Mouse (Mus musculus) embryonic facial prominence, embryonic 11.5 days (tissue): ENCODE measurements around the gene Mcu. TPM values are rescaled to one million over a fixed set of nuclear protein-coding genes. Genes with fewer than 3 reads are reported as not detected.

Experiments
- ATAC-seq: fragments of 200-750 bp; cut with Nextera tagmentation; replicated peaks from 2 replicates; pipeline ENCODE4 v1.8.0; 2017; ENCODE audit warnings: low read depth; ENCODE audit not compliant: insufficient number of reproducible peaks, low FRiP score, low TSS enrichment
- DNase-seq: peaks from one replicate; pipeline ENCODE4 v3.0.0-alpha.2; 2015; ENCODE audit warnings: low spot score
- H3K27ac ChIP-seq: fragments of 300-500 bp; sonication (generic); replicated peaks from 2 replicates; pipeline ENCODE4 v1.5.1; 2014; ENCODE audit warnings: mild to moderate bottlenecking, low read depth, low read length, control low read depth
- H3K27me3 ChIP-seq: fragments of 300-500 bp; sonication (generic); 2 replicates; pipeline ENCODE4 v1.6.1; 2014; ENCODE audit warnings: mild to moderate bottlenecking, low read length, moderate library complexity, mixed read lengths; ENCODE audit not compliant: control insufficient read depth, insufficient read depth
- H3K36me3 ChIP-seq: fragments of 300-500 bp; sonication (generic); replicated peaks from 2 replicates; pipeline ENCODE4 v1.6.1; 2014; ENCODE audit warnings: low read depth, mild to moderate bottlenecking, low read length, moderate library complexity, mixed read lengths; ENCODE audit not compliant: control insufficient read depth, insufficient read depth
- H3K4me1 ChIP-seq: fragments of 300-500 bp; sonication (generic); 2 replicates; pipeline ENCODE4 v1.6.1; 2014; ENCODE audit warnings: low read length, mixed read lengths; ENCODE audit not compliant: control insufficient read depth, insufficient read depth
- H3K4me2 ChIP-seq: fragments of 300-500 bp; sonication (generic); 2 replicates; pipeline ENCODE4 v1.6.1; 2014; ENCODE audit warnings: low read depth, mild to moderate bottlenecking, control low read depth, low read length, moderate library complexity
- H3K4me3 ChIP-seq: fragments of 300-500 bp; sonication (generic); 2 replicates; pipeline ENCODE4 v1.5.1; 2014; ENCODE audit warnings: low read depth, low read length, control low read depth
- H3K9ac ChIP-seq: fragments of 300-500 bp; sonication (generic); replicated peaks from 2 replicates; pipeline ENCODE4 v1.6.1; 2014; ENCODE audit warnings: mild to moderate bottlenecking, control low read depth, low read length
- H3K9me3 ChIP-seq: fragments of 300-500 bp; sonication (generic); replicated peaks from 2 replicates; pipeline ENCODE4 v1.6.1; 2016; ENCODE audit warnings: mild to moderate bottlenecking, low read length, inconsistent platforms, mixed read lengths; ENCODE audit not compliant: control insufficient read depth
- WGBS: fragments of 180-500 bp; shearing (Covaris S2); extraction: QIAGEN DNeasy Blood & Tissue Kit; methylation state at CpG from one replicate; pipeline ENCODE4 v1.1.7; 2014; 5-methylcytosine and 5-hydroxymethylcytosine counted together
- polyA plus RNA-seq: library from polyadenylated mRNA; unstranded; fragments of >200 nt; fragmentation: Nextera tagmentation; extraction: Ambion mirVana; gene quantifications from 2 replicates; pipeline ENCODE4 v1.2.1, GENCODE M21; 2014

The Mcu gene
- polyA plus RNA-seq, 1 experiment from 2014 or later: 25.3 TPM

GRCm38 (mm10) chr10:59413711-59414110 lies 202.8 kb downstream of the Mcu start:
- WGBS: 82% methylated on average over 4 of the region's 4 CpGs
- no peak overlapping the region for H3K9ac ChIP-seq
- H3K9me3 ChIP-seq: no peaks in the 10 kb centered on the region
- no peak overlapping the region for H3K27ac ChIP-seq
- H3K4me1 ChIP-seq: no peaks in the 10 kb centered on the region
- H3K27me3 ChIP-seq: no peaks in the 10 kb centered on the region
- no peak overlapping the region for H3K4me3 ChIP-seq
- H3K4me2 ChIP-seq: no peak overlapping the region
- H3K36me3 ChIP-seq: no peaks in the 10 kb centered on the region
- ATAC-seq (no peak), DNase-seq (no peak)

- Histone ChIP-seq H3K4me3 (no peak overlapping the region), H3K27ac (no peak overlapping the region), H3K4me1 (no peaks in the 10 kb centered on the region), H3K9ac (no peak overlapping the region), H3K9me3 (no peaks in the 10 kb centered on the region), H3K27me3 (no peaks in the 10 kb centered on the region), H3K4me2 (no peak overlapping the region), H3K36me3 (no peaks in the 10 kb centered on the region)
- DNase-seq (no peak), ATAC-seq (no peak)
- 73% methylated on average over 12 of the region's 12 CpGs for WGBS
Observed at GRCm38 (mm10) chr10:59410264-59410663, 206.2 kb downstream of the Mcu start.

GRCm38 (mm10) chr10:59408499-59408898 lies 208.0 kb downstream of the Mcu start:
- no peak for ATAC-seq
- no peak overlapping the region for H3K4me2 ChIP-seq
- no peaks in the 10 kb centered on the region for H3K9me3 ChIP-seq
- H3K27me3 ChIP-seq: no peaks in the 10 kb centered on the region
- no peaks in the 10 kb centered on the region for H3K36me3 ChIP-seq
- WGBS: 70% methylated on average over 6 of the region's 6 CpGs
- H3K27ac ChIP-seq: no peak overlapping the region
- no peak overlapping the region for H3K9ac ChIP-seq
- no peak overlapping the region for H3K4me3 ChIP-seq
- no peak for DNase-seq
- H3K4me1 ChIP-seq: no peaks in the 10 kb centered on the region

- Histone ChIP-seq H3K4me2 (no peak overlapping the region), H3K4me1 (no peaks in the 10 kb centered on the region), H3K9ac (no peak overlapping the region), H3K27ac (no peak overlapping the region), H3K27me3 (no peaks in the 10 kb centered on the region), H3K36me3 (no peaks in the 10 kb centered on the region), H3K4me3 (no peak overlapping the region), H3K9me3 (no peaks in the 10 kb centered on the region)
- DNase-seq: no peak
- no peak for ATAC-seq
- WGBS: 62% methylated on average over 10 of the region's 10 CpGs
Observed at GRCm38 (mm10) chr10:59403793-59404149, 212.7 kb downstream of the Mcu start.

- ATAC-seq (no peak), DNase-seq (no peak)
- no peaks in the 10 kb centered on the region for H3K36me3 ChIP-seq
- 59% methylated on average over 21 of the region's 21 CpGs for WGBS
- no peaks in the 10 kb centered on the region for H3K27me3 ChIP-seq
- no peak within 1 kb of the TSS for H3K27ac ChIP-seq
- no peak within 1 kb of the TSS for H3K4me2 ChIP-seq
- H3K9me3 ChIP-seq: no peaks in the 10 kb centered on the region
- no peak within 1 kb of the TSS for H3K4me3 ChIP-seq
- H3K4me1 ChIP-seq: no peaks in the 10 kb centered on the region
- no peak within 1 kb of the TSS for H3K9ac ChIP-seq
Observed at GRCm38 (mm10) chr10:59402899-59403792, 213.3 kb downstream of the Mcu start, which contains the start of gene Pla2g12b. Gene Pla2g12b (plus strand): TSS chr10:59403660.

Other genes starting within 250 kb of the Mcu start
- gene Gm10273, start 221.1 kb downstream of the Mcu start, polyA plus RNA-seq: 1.3 and 7.0 TPM in 2 replicates
- 0.25 TPM in 1 of 2 replicates, not detected in the other for gene Pla2g12b, start 213.0 kb downstream of the Mcu start, polyA plus RNA-seq
- 0.49 and 1.1 TPM in 2 replicates for gene Oit3, start 174.9 kb downstream of the Mcu start, polyA plus RNA-seq
- gene Gm10322, start 629 bp downstream of the Mcu start, polyA plus RNA-seq: not detected in 2 replicates
- gene Micu1, start 85.8 kb upstream of the Mcu start, polyA plus RNA-seq: 52.6 and 53.8 TPM in 2 replicates